Mouse (Mus musculus) hindbrain, embryonic 16.5 days (tissue): ENCODE results near the gene Lrp5. TPM values are rescaled to one million over a fixed set of nuclear protein-coding genes. Genes with fewer than 3 reads are reported as not detected.

Source experiments
- polyA plus RNA-seq: library from polyadenylated mRNA; unstranded; fragments of >200 nt; fragmentation: Nextera tagmentation; extraction: Ambion mirVana; gene quantifications from 2 replicates; pipeline ENCODE4 v1.2.1, GENCODE M21; 2015

Lrp5 gene
- polyA plus RNA-seq, 1 experiment from 2014 or later, result 1.3 TPM

Other genes with a start within 250 kb of the Lrp5 start
- 49.7 and 56.5 TPM in 2 replicates for gene Ppp6r3, start 110.8 kb downstream of the Lrp5 start, polyA plus RNA-seq
- gene 1810055G02Rik, start 21.7 kb upstream of the Lrp5 start, polyA plus RNA-seq, result 42.1 and 44.8 TPM in 2 replicates
- 32.4 and 41.3 TPM in 2 replicates for gene Kmt5b, start 80.9 kb upstream of the Lrp5 start, polyA plus RNA-seq
- gene Chka, start 165.2 kb upstream of the Lrp5 start, polyA plus RNA-seq, result 56.1 and 56.3 TPM in 2 replicates
- gene Tcirg1, start 220.6 kb upstream of the Lrp5 start, polyA plus RNA-seq, result 18.9 and 21.2 TPM in 2 replicates
- gene Ndufs8, start 226.2 kb upstream of the Lrp5 start, polyA plus RNA-seq, result 307 and 320 TPM in 2 replicates
- 2.2 and 3.1 TPM in 2 replicates for gene Aldh3b1, start 243.2 kb upstream of the Lrp5 start, polyA plus RNA-seq
- 12.4 and 14.1 TPM in 2 replicates for gene Unc93b1, start 248.6 kb upstream of the Lrp5 start, polyA plus RNA-seq